Mouse (Mus musculus) lung, embryonic 14.5 days (tissue): ENCODE measurements around the gene Tmsb10. TPM values are rescaled to one million over a fixed set of nuclear protein-coding genes. Genes with fewer than 3 reads are reported as not detected.

ENCODE experiments used
- ATAC-seq: fragments of 200-750 bp; cut with Nextera tagmentation; 2 replicates; pipeline ENCODE4 v1.8.0; 2017; ENCODE audit warnings: mild to moderate bottlenecking, moderate TSS enrichment, moderate library complexity; ENCODE audit not compliant: insufficient read depth
- DNase-seq: peaks from one replicate; pipeline ENCODE4 v3.0.0-alpha.2; 2015
- H3K27ac ChIP-seq: fragments of 300-500 bp; sonication (generic); 2 replicates; pipeline ENCODE4 v1.5.1; 2014; ENCODE audit warnings: low read depth, mild to moderate bottlenecking, moderate library complexity
- H3K27me3 ChIP-seq: fragments of 300-500 bp; sonication (generic); 2 replicates; pipeline ENCODE4 v1.6.1; 2014; ENCODE audit warnings: low read length, control low read depth; ENCODE audit not compliant: insufficient read depth
- H3K36me3 ChIP-seq: fragments of 300-500 bp; sonication (generic); 2 replicates; pipeline ENCODE4 v1.6.1; 2014; ENCODE audit warnings: control low read depth; ENCODE audit not compliant: insufficient read depth
- H3K4me1 ChIP-seq: fragments of 300-500 bp; sonication (generic); 2 replicates; pipeline ENCODE4 v1.6.1; 2014; ENCODE audit warnings: antibody characterized with exemption, control low read depth; ENCODE audit not compliant: insufficient read depth
- H3K4me2 ChIP-seq: fragments of 300-500 bp; sonication (generic); 2 replicates; pipeline ENCODE4 v1.6.1; 2014; ENCODE audit warnings: mild to moderate bottlenecking
- H3K4me3 ChIP-seq: fragments of 300-500 bp; sonication (generic); 2 replicates; pipeline ENCODE4 v1.5.1; 2014; ENCODE audit warnings: low read depth, low read length
- H3K9ac ChIP-seq: fragments of 300-500 bp; sonication (generic); 2 replicates; pipeline ENCODE4 v1.6.1; 2014
- H3K9me3 ChIP-seq: fragments of 300-500 bp; sonication (generic); 2 replicates; pipeline ENCODE4 v1.6.1; 2016; ENCODE audit warnings: low read depth, low read length, control low read depth
- CTCF ChIP-seq: IDR thresholded peaks from 2 replicates; pipeline ENCODE4 v1.5.1; 2016; ENCODE audit warnings: antibody characterized with exemption, low read depth
- WGBS: fragments of 180-500 bp; shearing (Covaris S2); extraction: QIAGEN DNeasy Blood & Tissue Kit; methylation state at CpG from one replicate; pipeline ENCODE4 v1.1.7; 2014; 5-methylcytosine and 5-hydroxymethylcytosine counted together
- polyA plus RNA-seq: library from polyadenylated mRNA; unstranded; fragments of >200 nt; fragmentation: Nextera tagmentation; extraction: Ambion mirVana; gene quantifications from 2 replicates; pipeline ENCODE4 v1.2.1, GENCODE M21; 2014

Tmsb10 gene
- polyA plus RNA-seq, 1 experiment from 2014 or later: 3,115 TPM

- Histone ChIP-seq H3K4me2 (no peak overlapping the region), H3K9ac (no peak overlapping the region), H3K4me1 (no peaks in the 10 kb centered on the region), H3K27me3 (no peaks in the 10 kb centered on the region), H3K4me3 (no peak overlapping the region), H3K36me3 (no peaks in the 10 kb centered on the region), H3K9me3 (no peaks in the 10 kb centered on the region), H3K27ac (no peak overlapping the region)
- WGBS: 30% methylated on average over 7 of the region's 7 CpGs
- peak; percentile 70 for DNase-seq
- TF ChIP-seq CTCF: no peak
- peak; percentile 58; the same call in 1 of the 2 replicates for ATAC-seq
Observed at GRCm38 (mm10) chr6:72989028-72989736, 30.6 kb upstream of the Tmsb10 start.

- Histone ChIP-seq H3K9ac (no peak overlapping the region), H3K4me2 (no peak overlapping the region), H3K27me3 (no peaks in the 10 kb centered on the region), H3K4me3 (no peak overlapping the region), H3K4me1 (peaks cover 10% of the 10 kb centered on the region), H3K9me3 (no peaks in the 10 kb centered on the region), H3K27ac (no peak overlapping the region), H3K36me3 (no peaks in the 10 kb centered on the region)
- ATAC-seq (no peak), DNase-seq (no peak)
- WGBS: 82% methylated on average over 4 of the region's 4 CpGs
- TF ChIP-seq CTCF: no peak
Observed at GRCm38 (mm10) chr6:72982506-72982905, 24.0 kb upstream of the Tmsb10 start.

DNA sequence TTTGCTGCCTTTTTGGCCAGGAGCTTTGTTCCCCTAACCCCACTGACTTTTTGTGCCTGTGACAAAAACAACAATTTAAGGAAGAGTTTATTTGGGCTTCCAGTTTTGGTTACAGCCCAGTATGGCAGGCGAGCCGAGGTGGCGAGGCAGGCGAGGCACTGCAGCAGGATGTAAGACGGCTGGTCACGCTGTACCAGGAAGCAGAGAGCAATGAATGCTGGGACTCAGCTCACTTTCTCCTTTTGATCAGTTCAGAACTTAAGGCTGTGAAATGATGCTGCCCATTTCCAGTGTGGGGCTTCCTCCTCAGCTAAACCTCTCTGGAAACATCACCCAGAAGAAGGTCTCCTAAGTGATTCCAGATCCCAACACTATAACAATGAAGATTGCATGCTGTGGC, 23.3 kb upstream of the Tmsb10 start:
- H3K4me1 ChIP-seq: peaks cover 10% of the 10 kb centered on the region
- WGBS: 39% methylated on average over 6 of the region's 6 CpGs
- H3K4me2 ChIP-seq: no peak overlapping the region
- H3K9me3 ChIP-seq: no peaks in the 10 kb centered on the region
- H3K27ac ChIP-seq: peak overlapping the region; percentile 87; the same call in 1 of the 2 replicates
- DNase-seq (peak; percentile 49), ATAC-seq (no peak)
- H3K27me3 ChIP-seq: no peaks in the 10 kb centered on the region
- no peaks in the 10 kb centered on the region for H3K36me3 ChIP-seq
- no peak overlapping the region for H3K9ac ChIP-seq
- TF ChIP-seq CTCF: no peak
- H3K4me3 ChIP-seq: no peak overlapping the region

- H3K4me3 ChIP-seq: no peak overlapping the region
- DNase-seq: peak; percentile 84
- no peaks in the 10 kb centered on the region for H3K36me3 ChIP-seq
- 17% methylated on average over 9 of the region's 9 CpGs for WGBS
- H3K9me3 ChIP-seq: no peaks in the 10 kb centered on the region
- H3K4me1 ChIP-seq: peaks cover 10% of the 10 kb centered on the region
- H3K4me2 ChIP-seq: no peak overlapping the region
- peak; percentile 92 for ATAC-seq
- H3K27me3 ChIP-seq: no peaks in the 10 kb centered on the region
- H3K27ac ChIP-seq: peak overlapping the region; percentile 87
- TF ChIP-seq CTCF: no peak
- no peak overlapping the region for H3K9ac ChIP-seq
Observed at GRCm38 (mm10) chr6:72981124-72981651, 22.6 kb upstream of the Tmsb10 start.

DNA sequence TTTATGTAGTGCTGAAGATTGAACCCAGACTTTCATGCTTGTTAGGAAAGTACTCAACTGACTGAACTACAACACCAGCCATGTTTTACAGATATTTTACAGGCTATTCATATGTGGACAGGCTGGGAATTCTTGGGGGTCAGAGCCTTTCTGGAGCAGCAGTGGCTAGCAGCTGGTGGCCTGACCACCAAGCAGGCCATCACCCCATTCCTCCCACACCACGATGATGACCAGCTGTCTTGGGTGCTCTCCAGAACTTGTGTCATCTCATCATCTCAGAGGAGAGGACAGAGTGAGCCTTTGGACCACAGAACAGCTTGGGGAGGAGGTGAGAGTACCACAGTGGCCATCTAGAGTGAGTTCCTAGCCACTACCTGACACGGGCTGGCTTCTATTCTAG, 18.3 kb upstream of the Tmsb10 start:
- ATAC-seq: peak; percentile 24; the same call in 1 of the 2 replicates
- TF ChIP-seq CTCF: no peak

GRCm38 (mm10) chr6:72971074-72971473, 12.5 kb upstream of the Tmsb10 start:
- Histone ChIP-seq H3K4me1 (no peaks in the 10 kb centered on the region), H3K27me3 (no peaks in the 10 kb centered on the region), H3K4me2 (no peak overlapping the region), H3K9ac (no peak overlapping the region), H3K4me3 (no peak overlapping the region), H3K36me3 (no peaks in the 10 kb centered on the region), H3K27ac (no peak overlapping the region), H3K9me3 (no peaks in the 10 kb centered on the region)
- no peak for DNase-seq
- WGBS: 75% methylated on average over 3 of the region's 3 CpGs
- no peak for TF ChIP-seq CTCF
- ATAC-seq: no peak

More for the DNA sequence above, 18.3 kb upstream of the Tmsb10 start:
- DNase-seq: peak; percentile 46
- H3K27ac ChIP-seq: no peak overlapping the region
- no peaks in the 10 kb centered on the region for H3K9me3 ChIP-seq
- peaks cover 10% of the 10 kb centered on the region for H3K4me1 ChIP-seq
- H3K27me3 ChIP-seq: no peaks in the 10 kb centered on the region
- no peak overlapping the region for H3K4me3 ChIP-seq
- no peaks in the 10 kb centered on the region for H3K36me3 ChIP-seq
- H3K4me2 ChIP-seq: no peak overlapping the region
- H3K9ac ChIP-seq: no peak overlapping the region
- WGBS: 74% methylated on average over 2 of the region's 2 CpGs

GRCm38 (mm10) chr6:72969787-72970186, 11.2 kb upstream of the Tmsb10 start:
- DNase-seq: no peak
- no peak overlapping the region for H3K4me3 ChIP-seq
- no peaks in the 10 kb centered on the region for H3K27me3 ChIP-seq
- no peaks in the 10 kb centered on the region for H3K4me1 ChIP-seq
- H3K4me2 ChIP-seq: no peak overlapping the region
- no peaks in the 10 kb centered on the region for H3K36me3 ChIP-seq
- H3K9ac ChIP-seq: no peak overlapping the region
- no peaks in the 10 kb centered on the region for H3K9me3 ChIP-seq
- H3K27ac ChIP-seq: no peak overlapping the region
- ATAC-seq: no peak
- 80% methylated on average over 3 of the region's 3 CpGs for WGBS
- no peak for TF ChIP-seq CTCF
